Mouse (Mus musculus): ENCODE data around the gene Ksr1.

The Ksr1 gene

DNA sequence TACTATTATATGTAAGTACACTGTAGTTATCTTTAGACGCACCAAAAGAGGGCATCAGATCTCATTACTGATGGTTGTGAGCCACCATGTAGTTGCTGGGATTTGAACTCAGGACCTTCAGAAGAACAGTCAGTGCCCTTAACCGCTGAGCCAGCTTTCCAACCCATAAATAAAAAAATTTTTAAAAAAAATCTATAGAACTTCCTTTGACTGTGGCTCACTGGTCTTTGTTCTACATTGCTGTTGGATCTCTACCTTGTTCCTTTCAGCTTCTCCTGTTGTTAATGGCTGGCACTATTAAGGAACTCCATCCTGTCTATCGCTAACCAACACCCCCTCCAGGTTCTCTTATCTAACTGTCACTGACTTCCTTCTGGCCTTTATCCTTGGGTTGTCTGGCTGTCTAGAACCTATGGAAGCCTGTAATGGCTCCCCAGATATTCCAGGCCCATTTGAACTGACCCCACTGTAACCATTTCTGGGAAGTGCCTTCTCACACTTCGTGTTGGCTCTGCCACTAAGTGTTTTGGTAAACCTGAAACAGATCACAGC lies 166.0 kb downstream of the Ksr1 start:
- 88% methylated on average over 4 of the region's 4 CpGs for WGBS

DNA sequence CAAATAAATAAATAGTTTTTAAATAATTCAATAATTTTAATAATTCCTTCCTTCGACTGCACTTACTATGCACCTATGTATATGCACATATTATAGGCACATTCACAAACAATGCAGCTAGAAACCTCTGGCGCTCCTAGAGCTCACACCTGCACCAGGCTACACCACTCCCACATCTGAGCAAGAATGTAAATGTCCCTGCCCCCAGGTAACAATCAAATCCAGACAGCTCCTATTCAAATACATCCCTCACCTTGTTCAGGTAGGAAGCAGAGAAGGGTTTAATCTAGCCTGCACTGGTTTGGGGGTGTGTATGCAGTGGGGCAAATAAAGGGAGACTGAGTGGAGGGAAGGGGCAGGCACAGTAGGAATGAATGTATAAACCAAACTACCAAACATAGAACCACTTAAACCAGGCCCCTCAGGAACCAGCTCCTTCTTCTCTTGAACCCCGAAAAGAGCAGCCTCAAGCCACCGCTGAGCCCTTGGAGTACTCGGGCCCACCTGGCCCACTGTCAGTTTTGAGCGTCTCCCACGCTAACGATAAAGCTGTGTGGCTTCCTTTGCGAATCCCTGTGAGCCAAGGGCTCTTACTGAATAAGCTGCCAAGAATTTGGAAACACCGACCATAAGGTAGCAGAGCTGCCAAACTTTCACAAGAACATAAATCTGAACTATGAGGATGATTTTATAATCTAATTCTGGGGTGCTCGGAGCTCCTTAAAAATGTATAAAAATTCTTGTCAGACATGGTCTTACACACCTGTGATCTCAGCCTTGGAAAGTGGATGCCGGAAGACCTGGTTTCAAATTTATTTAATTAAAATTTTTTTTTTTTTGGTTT lies 167.8 kb downstream of the Ksr1 start:
- 63% methylated on average over 12 of the region's 12 CpGs for WGBS

DNA sequence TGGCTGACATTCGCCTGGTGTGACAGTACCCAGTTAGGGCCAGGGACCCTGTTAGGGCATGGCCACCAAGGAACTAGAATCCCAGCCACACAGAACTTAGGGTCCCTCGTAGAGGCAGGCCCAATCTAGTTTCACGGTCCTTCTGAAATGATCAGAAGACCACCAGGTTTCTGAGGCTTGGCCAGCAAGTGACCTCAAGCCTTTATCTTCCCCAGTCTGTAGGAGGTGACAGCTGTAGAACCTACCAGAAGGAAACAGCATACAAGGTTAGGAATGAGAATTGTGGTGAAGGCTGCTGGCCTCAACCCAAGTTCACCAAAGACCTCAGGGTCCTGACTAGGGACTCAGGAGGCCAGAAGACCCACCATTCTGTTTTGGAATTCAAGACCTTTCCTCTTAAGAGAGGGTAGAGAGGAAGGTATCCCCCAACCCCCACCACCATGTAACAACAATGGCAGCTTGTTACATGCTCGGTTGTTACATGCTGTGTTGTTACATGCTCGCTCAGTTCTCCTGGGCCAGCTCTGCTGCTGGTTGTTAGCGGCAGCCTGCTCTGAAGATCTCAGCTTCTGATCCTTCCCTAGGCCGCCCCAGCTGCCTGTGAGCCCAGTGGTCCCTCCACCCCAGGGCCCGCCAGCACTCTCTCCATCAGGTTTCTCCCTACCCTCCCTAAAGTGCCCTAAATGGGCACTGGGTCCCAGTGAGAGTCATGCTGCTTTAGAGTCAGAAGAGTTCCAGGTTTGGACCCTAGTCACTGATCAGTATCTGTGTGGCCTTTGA lies 169.3 kb downstream of the Ksr1 start:
- WGBS = 92% methylated on average over 8 of the region's 8 CpGs

DNA sequence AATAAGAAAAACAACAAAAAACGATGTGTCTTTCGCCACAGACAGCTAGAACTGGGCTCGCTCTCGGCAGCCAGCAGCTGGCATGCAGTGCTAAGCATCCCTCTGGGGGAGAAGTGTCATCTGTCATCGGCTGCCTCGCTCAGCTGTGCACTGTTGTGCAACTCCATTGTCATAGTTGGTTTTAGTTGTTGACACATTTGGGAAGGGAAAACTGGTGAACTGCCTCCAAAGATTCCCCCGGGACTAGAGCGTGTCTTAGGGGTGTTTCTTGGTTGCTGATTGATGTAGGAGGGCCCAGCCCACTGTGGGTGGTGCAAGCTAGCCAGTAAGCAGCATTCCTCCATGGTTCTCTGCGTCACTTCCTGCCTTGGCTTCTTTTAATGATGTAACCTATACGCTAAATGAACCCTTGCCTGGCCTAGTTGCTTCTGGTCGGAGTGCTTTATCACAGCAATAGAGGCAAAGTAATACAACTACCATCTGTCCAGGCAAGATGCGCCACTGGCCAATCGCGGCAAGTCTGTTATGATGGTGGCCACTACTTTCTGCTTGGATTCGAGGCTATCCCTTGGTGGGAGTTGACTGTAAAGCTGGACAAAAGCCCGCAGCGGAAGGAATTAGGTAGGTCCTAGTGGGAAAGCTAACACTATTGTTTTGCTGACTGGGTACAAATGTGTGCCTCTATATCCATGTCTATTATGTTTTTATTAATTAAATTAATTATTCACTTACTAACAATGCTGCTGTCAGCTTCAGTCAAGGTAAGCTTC lies 172.6 kb downstream of the Ksr1 start:
- WGBS = 63% methylated on average over 17 of the region's 17 CpGs

DNA sequence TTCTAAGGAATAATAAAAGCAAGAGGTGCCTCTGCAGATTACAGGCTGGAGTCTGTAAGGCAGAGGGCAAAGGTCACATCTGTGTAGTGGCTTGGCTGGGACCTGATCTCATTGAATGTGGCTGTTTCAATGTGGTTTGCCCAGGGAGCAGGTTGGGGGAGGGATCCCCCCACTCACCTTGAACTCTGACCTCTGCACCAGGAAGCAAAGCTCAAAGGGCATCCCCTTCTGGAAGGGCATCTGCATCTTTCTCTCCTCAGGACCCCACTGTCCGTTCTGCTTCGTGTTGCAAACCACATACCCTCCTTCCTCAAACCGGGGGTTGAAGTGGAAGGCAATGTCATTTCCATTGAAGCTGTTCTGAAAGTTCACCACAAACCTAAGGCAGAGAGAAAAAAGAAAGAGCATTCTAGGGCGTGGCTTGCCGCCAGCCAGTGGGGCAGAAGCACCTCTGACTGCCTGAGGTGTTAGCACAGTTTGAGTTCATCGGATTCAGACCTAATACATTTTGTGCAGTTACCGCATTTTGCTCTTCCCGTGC lies 173.3 kb downstream of the Ksr1 start:
- WGBS = 73% methylated on average over 8 of the region's 8 CpGs

DNA sequence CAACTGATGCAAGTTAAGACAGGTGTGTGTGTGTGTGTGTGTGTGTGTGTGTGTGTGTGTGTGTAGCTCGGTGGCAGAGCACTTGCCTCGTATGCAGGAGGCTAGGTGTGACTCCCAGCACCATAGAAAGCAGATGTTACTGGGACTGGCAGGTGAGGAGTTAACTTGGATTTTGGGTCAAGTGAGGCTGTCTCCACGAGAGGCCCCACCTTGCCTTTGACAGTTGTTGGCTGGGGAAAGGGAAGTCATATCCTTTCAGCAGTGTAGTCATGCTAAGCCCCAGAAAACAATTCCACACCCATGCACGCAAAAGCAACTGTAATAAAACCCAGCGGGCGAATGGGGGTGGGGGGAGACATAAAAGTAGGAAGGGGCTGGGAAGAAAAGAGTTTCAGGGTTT lies 173.9 kb downstream of the Ksr1 start:
- WGBS = 82% methylated on average over 6 of the region's 6 CpGs

DNA sequence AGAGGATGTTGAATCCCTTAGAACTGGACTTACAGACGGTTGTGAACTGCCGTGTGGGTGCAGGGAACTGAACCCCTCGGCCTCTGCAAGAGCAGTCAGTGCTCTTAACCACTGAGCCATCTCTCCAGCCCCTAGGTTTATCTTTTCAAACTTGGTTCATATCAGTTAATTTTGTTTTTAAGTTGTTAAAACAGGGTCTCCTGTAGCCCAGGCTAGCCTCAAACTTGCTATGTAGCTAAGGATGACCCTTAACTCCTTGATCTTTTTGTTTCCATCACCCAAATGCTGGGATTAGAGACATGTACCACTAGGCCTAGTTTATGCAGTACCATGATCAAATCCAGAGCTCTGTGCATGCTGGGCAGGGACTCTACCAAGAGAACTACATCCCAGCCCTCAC lies 174.5 kb downstream of the Ksr1 start:
- WGBS = 97% methylated on average over 3 of the region's 3 CpGs

DNA sequence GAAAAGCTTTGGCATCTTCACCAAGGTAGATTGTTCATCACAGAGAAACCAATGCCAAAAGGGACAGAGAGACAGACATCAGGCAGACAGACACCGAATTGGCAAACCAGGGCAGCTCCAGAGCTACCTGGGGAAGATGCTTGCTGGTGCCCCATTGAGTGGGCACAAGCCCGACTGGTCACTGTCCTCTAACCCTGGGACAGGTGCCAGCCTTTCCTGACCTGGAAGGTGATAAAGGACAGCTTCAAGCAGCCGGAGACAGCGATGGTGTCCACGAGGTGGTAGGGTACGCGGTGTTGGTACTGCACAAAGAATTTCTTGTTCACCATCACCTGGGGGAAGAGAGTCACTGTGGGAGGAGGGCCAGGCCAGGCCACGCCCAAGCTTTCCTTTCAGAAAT lies 175.1 kb downstream of the Ksr1 start:
- WGBS = 87% methylated on average over 8 of the region's 8 CpGs

DNA sequence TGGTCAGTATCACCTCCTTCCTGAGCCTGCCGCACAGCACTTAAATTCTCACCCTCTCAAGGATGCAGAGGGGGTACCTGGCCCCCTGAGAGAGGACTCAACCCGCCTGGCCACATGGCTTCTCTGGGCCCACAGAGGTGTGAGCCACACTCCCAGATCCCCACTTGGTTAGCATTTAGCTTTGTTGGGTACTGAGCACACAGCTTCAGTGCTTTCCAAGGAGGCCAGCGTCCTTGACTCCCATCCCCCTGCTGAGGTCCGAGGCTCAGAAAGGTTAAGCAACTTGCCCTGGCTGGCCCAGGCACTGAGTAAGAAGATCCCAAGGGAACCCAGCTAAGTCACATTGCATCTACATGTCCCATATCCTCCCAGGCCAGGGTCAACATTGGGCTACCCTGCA lies 178.1 kb downstream of the Ksr1 start:
- 94% methylated on average over 4 of the region's 4 CpGs for WGBS

DNA sequence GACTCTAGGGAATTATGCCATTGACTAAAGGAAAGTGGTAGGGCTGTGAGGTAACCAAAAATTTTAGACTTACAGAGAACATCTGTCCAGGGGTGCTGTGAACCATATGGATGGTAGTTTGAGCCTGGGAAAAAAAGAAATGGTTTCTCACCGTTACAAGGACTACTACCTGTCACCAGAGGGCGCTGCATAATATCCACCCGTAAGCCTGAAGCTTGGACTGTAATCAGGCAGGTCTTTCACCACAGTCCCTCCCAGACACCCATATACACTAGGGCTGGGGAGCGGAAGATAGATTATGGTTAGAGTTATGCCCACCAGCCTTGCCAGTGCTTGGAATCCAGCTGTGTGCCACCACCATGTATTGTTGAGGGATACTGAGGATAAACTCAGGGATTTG lies 178.8 kb downstream of the Ksr1 start:
- WGBS = 30% methylated on average over 4 of the region's 4 CpGs

Measured in cerebral cortex, adult 2 months (tissue).